Mouse (Mus musculus) MEL (cell line): ENCODE measurements around the gene Rdh16f1.

Experiments used
- CTCF ChIP-seq, 3 experiments: IDR thresholded peaks in 2 of 3; conservative IDR thresholded peaks in 1 of 3; 2 replicates each; pipeline ENCODE4 v1.5.1; 2011 to 2012; ENCODE audit warnings: low read length in 3 of 3, low read depth in 2 of 3, mild to moderate bottlenecking in 2 of 3, improper control_type of control experiment in 1 of 3, inconsistent platforms in 1 of 3, mixed read lengths in 1 of 3, moderate library complexity in 1 of 3; ENCODE audit not compliant: control insufficient read depth in 1 of 3, insufficient read depth in 1 of 3, poor library complexity in 1 of 3, severe bottlenecking in 1 of 3
- KAT2A ChIP-seq: conservative IDR thresholded peaks from 2 replicates; pipeline ENCODE4 v1.6.1; 2012; ENCODE audit warnings: low read depth, low read length, improper control_type of control experiment, inconsistent platforms
- MXI1 ChIP-seq: IDR thresholded peaks from 2 replicates; pipeline ENCODE4 v1.6.1; 2011; ENCODE audit warnings: mild to moderate bottlenecking, low read depth, low read length, improper control_type of control experiment
- POLR2A ChIP-seq, 2 experiments: IDR thresholded peaks; 2 replicates each; pipeline ENCODE4 v1.6.1; 2011 to 2012; ENCODE audit warnings: low read length in 2 of 2, mild to moderate bottlenecking in 2 of 2, control low read depth in 1 of 2, improper control_type of control experiment in 1 of 2, low read depth in 1 of 2, moderate library complexity in 1 of 2; ENCODE audit not compliant: control insufficient read depth in 1 of 2, insufficient read depth in 1 of 2, poor library complexity in 1 of 2
- UBTF ChIP-seq: IDR thresholded peaks from 2 replicates; pipeline ENCODE4 v1.6.1; 2012; ENCODE audit warnings: low read depth, mild to moderate bottlenecking, inconsistent platforms, low read length, improper control_type of control experiment, moderate library complexity, borderline replicate concordance; ENCODE audit not compliant: insufficient read depth
- ZMIZ1 ChIP-seq: IDR thresholded peaks from 2 replicates; pipeline ENCODE4 v1.6.1; 2012; ENCODE audit warnings: low read depth, mild to moderate bottlenecking, inconsistent platforms, low read length, improper control_type of control experiment, moderate library complexity

GRCm38 (mm10) chr10:127799295-127799694 is 39.7 kb downstream of the Rdh16f1 start:
- TF ChIP-seq POLR2A (IDR thresholded peaks at IDR 0.05; ENCODE audit: control insufficient read depth in 1 of 2, insufficient read depth in 1 of 2, low read depth in 1 of 2, low read length in 2 of 2, poor library complexity in 1 of 2) (no peak), ZMIZ1 (no peak), KAT2A (no peak), UBTF (no peak), CTCF (IDR thresholded peaks at IDR 0.05 in 2 of 3, conservative IDR thresholded peaks at IDR 0.05 in 1 of 3; ENCODE audit: control insufficient read depth in 1 of 3, insufficient read depth in 1 of 3, low read depth in 2 of 3, low read length in 3 of 3, poor library complexity in 1 of 3, severe bottlenecking in 1 of 3) (no peak), MXI1 (no peak)
